Mouse (Mus musculus): ENCODE data around the gene Slc26a1.
"Not testable (repeated sequence)": the region's sequence is repeated elsewhere in the genome, so short reads cannot be mapped to it uniquely, and the experiment has no call there.

The Slc26a1 gene

DNA sequence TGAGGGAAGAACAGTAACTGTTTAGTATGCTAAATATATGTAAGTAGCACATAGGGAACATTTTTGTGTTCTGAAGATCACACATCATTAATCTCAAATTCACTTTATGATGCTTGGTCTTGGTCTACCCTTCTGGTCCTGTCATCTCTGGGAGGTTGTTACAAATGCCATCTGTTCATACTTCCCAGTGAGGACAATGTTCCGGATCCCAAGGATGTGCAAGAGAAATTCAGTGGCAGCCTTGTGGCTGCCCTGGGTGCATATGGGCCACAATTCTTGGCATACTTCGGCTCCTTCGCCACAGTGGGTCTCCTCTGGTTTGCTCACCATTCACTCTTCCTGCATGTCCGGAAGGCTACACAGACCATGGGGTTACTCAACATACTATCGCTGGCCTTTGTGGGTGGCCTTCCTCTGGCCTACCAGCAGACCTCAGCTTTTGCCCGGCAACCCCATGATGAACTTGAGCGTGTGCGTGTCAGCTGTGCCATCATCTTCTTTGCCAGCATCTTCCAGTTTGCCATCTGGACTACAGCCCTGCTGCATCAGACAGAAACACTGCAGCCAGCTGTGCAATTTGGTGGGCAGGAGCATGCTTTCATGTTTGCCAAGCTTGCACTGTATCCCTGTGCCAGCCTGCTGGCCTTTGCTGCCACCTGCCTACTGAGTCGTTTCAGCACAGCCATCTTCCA, 29.6 kb downstream of the Slc26a1 start:
- in situ Hi-C loops (cut with MboI; ENCODE audit: low pct_unique_long_range_greater_than_20kb in 1 of 2, low sequenced_read_pairs in 2 of 2, unreplicated experiment in 1 of 2): no loop called here

- in situ Hi-C loops (cut with MboI; ENCODE audit: low pct_unique_long_range_greater_than_20kb in 1 of 2, low sequenced_read_pairs in 2 of 2, unreplicated experiment in 1 of 2): no loop called here
Observed at GRCm38 (mm10) chr5:108643674-108644073, 31.7 kb downstream of the Slc26a1 start.

DNA sequence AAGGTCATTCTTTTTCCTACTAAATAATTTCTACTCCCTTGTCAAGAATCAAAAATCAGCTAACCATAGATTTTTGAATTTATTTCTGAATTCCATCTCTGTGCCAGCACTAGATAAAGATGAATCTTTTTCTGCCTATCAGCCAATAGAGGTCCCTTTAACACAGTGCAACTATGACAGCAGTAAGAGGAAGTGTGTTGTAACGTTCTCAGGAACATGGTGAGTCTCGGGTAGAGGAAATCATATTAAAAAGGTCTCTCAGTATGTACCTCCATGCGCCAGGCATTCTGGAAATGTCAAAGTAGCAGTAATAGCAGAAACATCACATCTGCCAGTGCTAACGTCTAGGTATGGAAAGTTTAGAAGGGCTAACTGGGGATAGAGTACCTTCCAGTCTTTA, 39.2 kb downstream of the Slc26a1 start:
- in situ Hi-C loops (cut with MboI; ENCODE audit: low pct_unique_long_range_greater_than_20kb in 1 of 2, low sequenced_read_pairs in 2 of 2, unreplicated experiment in 1 of 2): no loop called here

DNA sequence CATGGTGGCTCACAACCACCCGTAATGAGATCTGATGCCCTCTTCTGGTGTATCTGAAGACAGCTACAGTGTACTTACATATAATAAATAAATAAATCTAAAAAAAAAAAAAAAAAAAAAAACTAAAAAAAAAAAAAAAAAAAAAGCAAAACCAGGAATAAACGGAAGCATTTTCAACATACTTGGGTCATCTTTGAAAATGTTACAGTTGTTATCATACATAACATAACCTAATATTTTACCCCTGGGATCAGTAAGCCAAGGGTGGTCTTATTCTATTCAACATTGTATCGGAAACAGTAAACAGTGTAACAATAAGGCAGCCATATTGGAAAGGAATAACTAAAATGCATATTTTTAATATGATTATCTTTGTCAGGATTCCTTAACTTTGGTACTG, 41.3 kb downstream of the Slc26a1 start:
- in situ Hi-C loops (cut with MboI; ENCODE audit: low pct_unique_long_range_greater_than_20kb in 1 of 2, low sequenced_read_pairs in 2 of 2, unreplicated experiment in 1 of 2): not testable (repeated sequence)

DNA sequence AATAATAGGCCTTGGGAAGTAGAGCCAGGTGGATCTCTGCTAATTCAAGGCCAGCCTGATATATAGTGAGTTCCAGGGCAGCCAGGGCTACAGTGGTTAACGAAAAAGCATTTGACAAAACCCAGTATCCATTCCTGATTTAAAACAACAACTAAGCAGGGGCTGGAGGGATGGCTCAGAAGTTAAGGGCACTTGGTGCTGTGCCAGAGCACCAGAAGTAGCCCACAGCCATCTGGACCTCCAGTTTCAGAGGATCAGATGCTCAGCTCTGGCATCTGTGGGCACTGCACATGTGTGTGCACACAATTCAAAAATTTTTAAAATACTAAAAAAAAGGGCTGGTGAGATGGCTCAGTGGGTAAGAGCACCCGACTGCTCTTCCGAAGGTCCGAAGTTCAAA, 41.7 kb downstream of the Slc26a1 start:
- in situ Hi-C loops (cut with MboI; ENCODE audit: low pct_unique_long_range_greater_than_20kb in 1 of 2, low sequenced_read_pairs in 2 of 2, unreplicated experiment in 1 of 2): no loop called here

GRCm38 (mm10) chr5:108629634-108630483, 45.5 kb downstream of the Slc26a1 start, which contains the start of the genes Gak and Tmem175:
Gene Gak (minus strand): TSS chr5:108629755.
Gene Tmem175 (plus strand): TSS chr5:108629770.
- in situ Hi-C loops (cut with MboI; ENCODE audit: low pct_unique_long_range_greater_than_20kb in 1 of 2, low sequenced_read_pairs in 2 of 2, unreplicated experiment in 1 of 2): no loop called here

DNA sequence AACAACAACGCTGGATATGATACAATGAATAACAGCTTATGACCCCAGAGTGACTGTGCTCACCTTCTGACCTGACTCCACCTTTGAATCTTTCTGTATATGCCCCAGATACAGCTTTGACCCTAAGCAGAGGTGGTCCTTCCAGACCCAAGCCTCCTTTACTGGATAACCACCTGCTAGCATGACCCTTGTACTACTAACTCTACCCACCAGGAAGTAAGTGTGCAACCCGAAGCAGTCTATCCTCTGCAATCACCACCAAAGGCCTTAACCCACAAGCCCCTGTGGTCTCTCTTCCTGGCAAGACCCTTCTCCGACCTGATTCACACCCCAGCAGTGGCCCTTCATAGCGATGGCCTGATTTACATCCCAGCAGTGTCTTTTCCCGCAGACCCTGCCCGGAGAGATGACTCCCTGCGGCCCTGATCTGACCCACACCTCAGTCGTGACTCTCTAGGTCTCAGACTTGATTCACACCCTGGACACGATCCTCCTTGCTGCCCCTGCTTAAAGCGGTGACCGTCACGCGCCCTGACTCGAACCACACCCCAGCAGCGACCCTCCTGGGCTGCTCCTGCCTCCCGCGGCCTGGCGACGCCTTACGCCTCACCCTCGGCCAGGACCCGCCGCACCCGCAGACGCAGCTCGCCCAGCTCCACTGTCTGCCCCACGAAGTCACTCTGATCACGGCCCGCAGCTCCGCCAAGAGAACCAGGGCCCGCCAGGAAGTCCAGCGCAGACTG, 46.3 kb downstream of the Slc26a1 start:
- in situ Hi-C loops (cut with MboI; ENCODE audit: low pct_unique_long_range_greater_than_20kb in 1 of 2, low sequenced_read_pairs in 2 of 2, unreplicated experiment in 1 of 2): no loop called here

GRCm38 (mm10) chr5:108626050-108626660, 49.2 kb downstream of the Slc26a1 start:
- in situ Hi-C loops (cut with MboI; ENCODE audit: low pct_unique_long_range_greater_than_20kb in 1 of 2, low sequenced_read_pairs in 2 of 2, unreplicated experiment in 1 of 2): no loop called here

DNA sequence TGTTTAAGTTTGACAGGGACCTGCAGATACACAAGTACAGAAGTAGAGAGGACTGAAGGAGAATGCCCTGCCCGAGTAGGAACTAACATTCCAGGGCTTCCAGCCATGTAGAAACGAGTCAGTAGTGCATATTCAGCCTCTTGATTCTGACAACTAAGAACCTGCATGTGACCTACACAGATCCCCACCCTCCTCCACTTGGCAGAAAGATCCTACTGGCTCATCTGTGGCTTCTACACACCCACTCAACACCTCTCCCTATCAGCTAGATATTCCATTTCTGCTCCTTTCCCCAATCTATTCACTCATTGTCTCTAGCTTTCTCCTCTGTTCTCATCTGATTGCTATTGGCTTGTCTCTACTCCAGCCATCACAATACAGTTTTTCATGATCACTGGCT, 53.5 kb downstream of the Slc26a1 start:
- in situ Hi-C loops (cut with MboI; ENCODE audit: low pct_unique_long_range_greater_than_20kb in 1 of 2, low sequenced_read_pairs in 2 of 2, unreplicated experiment in 1 of 2): no loop called here
